Mouse (Mus musculus) testis, adult 2 months (tissue): ENCODE measurements around the gene Ube3b.

Experiments used
- CTCF ChIP-seq: fragments of 200-500 bp; IDR thresholded peaks from 2 replicates; pipeline ENCODE4 v1.5.1; 2012; ENCODE audit warnings: low read depth, mild to moderate bottlenecking, inconsistent platforms, low read length, moderate library complexity; ENCODE audit not compliant: control insufficient read depth, insufficient read depth, insufficient replicate concordance
- POLR2A ChIP-seq: fragments of 200-500 bp; IDR thresholded peaks from 2 replicates; pipeline ENCODE4 v1.6.1; 2012; ENCODE audit warnings: low read depth, mild to moderate bottlenecking, inconsistent platforms, low read length, moderate library complexity; ENCODE audit not compliant: control insufficient read depth

- TF ChIP-seq CTCF (no peak), POLR2A (no peak)
Measured at GRCm38 (mm10) chr5:114434359-114434758, 54.0 kb downstream of the Ube3b start.
